Mouse (Mus musculus) embryonic facial prominence, embryonic 15.5 days (tissue): ENCODE measurements at regions not wholly inside any gene's neighbourhood (a gene's known extent, or its start where the extent isn't known, plus 50 kb on each side); places are given as distances from the start of the nearest gene placed in this dataset.
"Not testable (repeated sequence)": the region's sequence is repeated elsewhere in the genome, so short reads cannot be mapped to it uniquely, and the experiment has no call there.

Experiments used
- ATAC-seq: fragments of 200-750 bp; cut with Nextera tagmentation; 2 replicates; pipeline ENCODE4 v1.8.0; 2017; ENCODE audit warnings: low read depth, moderate TSS enrichment; ENCODE audit not compliant: insufficient number of reproducible peaks, low FRiP score, low TSS enrichment
- H3K27ac ChIP-seq: fragments of 300-500 bp; sonication (generic); replicated peaks from 2 replicates; pipeline ENCODE4 v1.5.1; 2015; ENCODE audit warnings: mild to moderate bottlenecking, inconsistent platforms
- H3K27me3 ChIP-seq: fragments of 300-500 bp; sonication (generic); 2 replicates; pipeline ENCODE4 v1.6.1; 2015; ENCODE audit warnings: inconsistent platforms
- H3K36me3 ChIP-seq: fragments of 300-500 bp; sonication (generic); 2 replicates; pipeline ENCODE4 v1.6.1; 2015; ENCODE audit warnings: mild to moderate bottlenecking, inconsistent platforms
- H3K4me1 ChIP-seq: fragments of 300-500 bp; sonication (generic); 2 replicates; pipeline ENCODE4 v1.6.1; 2015; ENCODE audit warnings: inconsistent platforms
- H3K4me2 ChIP-seq: fragments of 300-500 bp; sonication (generic); replicated peaks from 2 replicates; pipeline ENCODE4 v1.6.1; 2015; ENCODE audit warnings: mild to moderate bottlenecking, inconsistent platforms
- H3K4me3 ChIP-seq: fragments of 300-500 bp; sonication (generic); replicated peaks from 2 replicates; pipeline ENCODE4 v1.5.1; 2015; ENCODE audit warnings: mild to moderate bottlenecking, inconsistent platforms
- H3K9ac ChIP-seq: fragments of 300-500 bp; sonication (generic); 2 replicates; pipeline ENCODE4 v1.6.1; 2015; ENCODE audit warnings: inconsistent platforms
- H3K9me3 ChIP-seq: fragments of 300-500 bp; sonication (generic); replicated peaks from 2 replicates; pipeline ENCODE4 v1.6.1; 2016; ENCODE audit warnings: inconsistent platforms
- WGBS: fragments of 180-500 bp; shearing (Covaris S2); methylation state at CpG from one replicate; pipeline ENCODE4 v1.1.7; 2015; 5-methylcytosine and 5-hydroxymethylcytosine counted together

DNA sequence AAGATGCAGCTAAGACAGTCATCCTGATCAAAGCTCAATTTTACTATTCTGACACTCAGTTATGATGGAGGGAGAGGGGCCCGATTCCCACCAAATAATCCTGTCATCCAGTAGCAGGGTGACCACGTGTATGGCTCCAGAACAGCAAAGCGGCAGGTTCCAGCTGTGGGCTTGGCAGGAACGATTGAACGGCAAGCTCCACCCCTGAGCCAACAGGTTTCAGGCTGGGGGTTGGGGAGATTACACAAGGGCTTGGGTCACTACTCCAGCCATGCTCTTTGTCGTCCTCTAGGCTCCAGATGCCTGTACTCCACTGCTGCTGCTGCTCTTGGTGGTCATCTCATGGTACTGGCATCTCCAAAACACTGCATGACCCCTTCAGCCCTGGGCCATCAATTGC, 119.3 kb upstream of the Tbl1xr1 start:
- not testable (repeated sequence) for H3K27ac ChIP-seq, ATAC-seq, H3K27me3 ChIP-seq, H3K9ac ChIP-seq, H3K4me2 ChIP-seq, H3K9me3 ChIP-seq, H3K36me3 ChIP-seq, H3K4me1 ChIP-seq, H3K4me3 ChIP-seq
- 62% methylated on average over 6 of the region's 6 CpGs for WGBS

DNA sequence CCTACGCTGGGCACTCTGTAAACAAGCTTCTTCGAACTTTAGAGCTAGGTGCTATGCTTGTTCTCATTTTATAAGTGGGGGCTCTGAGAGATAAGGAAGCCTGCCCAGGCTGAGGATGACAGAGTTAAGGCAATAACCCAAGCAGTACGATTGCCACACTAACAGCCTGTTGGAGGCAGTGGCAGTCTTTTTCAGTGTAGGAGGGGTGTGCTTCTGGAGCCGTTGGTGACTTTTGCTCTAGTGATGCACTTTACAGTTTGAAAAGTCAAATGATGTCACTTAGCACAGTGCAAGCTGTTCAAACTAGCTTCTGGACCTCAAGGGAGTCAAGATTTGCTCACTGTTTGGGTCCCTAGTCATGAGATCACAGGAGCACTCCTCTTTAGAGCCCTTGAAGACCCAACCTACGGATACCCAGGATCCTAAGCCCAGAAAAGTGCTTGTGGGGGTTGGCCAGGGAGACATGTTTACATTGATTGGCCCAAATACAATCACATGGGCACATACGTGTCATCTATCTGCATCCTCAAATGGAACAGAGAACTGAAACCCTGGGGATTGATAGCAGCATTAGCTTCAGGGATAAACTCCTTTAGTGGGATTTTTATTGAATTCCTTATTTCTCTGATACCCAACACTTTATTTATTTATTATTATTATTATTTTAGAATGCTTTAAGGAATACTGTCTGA, 117.7 kb upstream of the Tbl1xr1 start:
- H3K4me2 ChIP-seq: no peak overlapping the region
- no peak overlapping the region for H3K27ac ChIP-seq
- no peak overlapping the region for H3K4me3 ChIP-seq
- 89% methylated on average over 6 of the region's 6 CpGs for WGBS
- H3K36me3 ChIP-seq: no peaks in the 10 kb centered on the region
- no peaks in the 10 kb centered on the region for H3K9me3 ChIP-seq
- H3K9ac ChIP-seq: no peak overlapping the region
- no peaks in the 10 kb centered on the region for H3K27me3 ChIP-seq
- no peak for ATAC-seq
- H3K4me1 ChIP-seq: peaks cover 14% of the 10 kb centered on the region

DNA sequence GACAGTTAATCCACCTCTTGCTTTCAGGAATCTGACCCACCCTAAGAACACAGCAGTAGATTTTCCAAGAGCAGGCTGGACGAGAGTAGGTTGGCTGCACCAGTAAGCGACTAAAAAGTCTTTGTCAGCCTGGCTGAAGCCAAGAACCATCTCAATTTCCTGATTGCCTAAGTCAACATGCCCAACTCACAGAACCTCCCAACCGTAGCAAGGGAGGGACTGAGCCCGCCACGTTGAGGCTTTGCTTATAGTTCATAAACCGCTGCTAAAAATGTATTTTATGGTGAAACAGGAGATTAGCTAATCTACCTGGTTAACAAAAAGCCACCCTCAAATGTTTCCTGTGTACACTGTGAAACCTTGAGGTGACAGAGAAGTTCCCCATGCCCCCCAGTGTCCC, 115.4 kb upstream of the Tbl1xr1 start:
- Histone ChIP-seq H3K36me3 (no peaks in the 10 kb centered on the region), H3K9me3 (no peaks in the 10 kb centered on the region), H3K4me3 (no peak overlapping the region), H3K4me2 (no peak overlapping the region), H3K9ac (no peak overlapping the region), H3K27ac (no peak overlapping the region), H3K27me3 (no peaks in the 10 kb centered on the region), H3K4me1 (peaks cover 15% of the 10 kb centered on the region)
- 70% methylated on average over 6 of the region's 6 CpGs for WGBS
- no peak for ATAC-seq

DNA sequence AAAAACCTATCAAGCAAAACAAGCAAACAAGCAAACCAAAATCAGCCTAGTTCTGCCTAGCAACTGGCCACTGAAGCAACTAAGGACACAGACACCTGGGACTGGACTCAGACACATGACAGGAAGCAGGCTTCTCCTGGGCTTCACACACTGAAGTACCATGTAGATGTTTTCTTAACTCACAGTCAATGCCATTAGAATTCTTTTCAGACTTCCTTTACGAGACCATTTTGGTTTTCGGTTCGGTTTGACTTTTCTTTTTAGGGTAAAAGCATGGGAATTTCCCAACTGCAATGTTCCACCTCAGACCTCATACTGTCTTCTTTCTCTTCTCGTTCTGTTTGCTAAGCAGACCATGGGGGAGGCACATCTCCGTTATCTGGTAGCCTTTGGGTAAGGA, 114.7 kb upstream of the Tbl1xr1 start:
- no peak for ATAC-seq
- Histone ChIP-seq H3K9me3 (no peaks in the 10 kb centered on the region), H3K9ac (no peak overlapping the region), H3K27me3 (no peaks in the 10 kb centered on the region), H3K27ac (no peak overlapping the region), H3K36me3 (no peaks in the 10 kb centered on the region), H3K4me3 (no peak overlapping the region), H3K4me2 (no peak overlapping the region), H3K4me1 (peaks cover 15% of the 10 kb centered on the region)
- 83% methylated on average over 5 of the region's 5 CpGs for WGBS

DNA sequence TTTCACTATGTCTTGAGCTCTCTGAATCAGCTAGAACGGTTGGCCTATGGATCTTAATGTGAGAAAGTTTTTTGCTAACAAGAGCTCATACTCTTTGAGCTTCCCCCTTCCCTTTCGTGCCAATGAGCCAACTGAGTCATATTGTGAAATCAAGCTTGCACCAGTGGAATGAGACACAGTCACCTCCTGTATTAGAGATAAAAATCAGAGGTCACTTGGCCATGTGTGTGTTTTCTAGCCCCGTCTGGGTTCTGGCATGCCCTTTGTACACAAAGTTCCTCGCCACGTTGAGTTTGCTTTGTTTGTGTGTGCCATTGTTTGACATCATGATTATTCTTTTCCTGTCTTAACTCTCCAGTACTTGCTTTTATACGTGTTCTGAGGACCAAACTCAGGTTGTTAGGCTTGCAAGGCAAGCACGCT, 114.1 kb upstream of the Tbl1xr1 start:
- Histone ChIP-seq H3K4me2 (no peak overlapping the region), H3K4me1 (peaks cover 15% of the 10 kb centered on the region), H3K36me3 (no peaks in the 10 kb centered on the region), H3K4me3 (no peak overlapping the region), H3K27ac (0 out of 2 replicates have a peak overlapping the region, but pooled peaks have one; percentile 7), H3K9ac (no peak overlapping the region), H3K9me3 (no peaks in the 10 kb centered on the region), H3K27me3 (no peaks in the 10 kb centered on the region)
- WGBS: 59% methylated on average over 7 of the region's 7 CpGs
- no peak for ATAC-seq

DNA sequence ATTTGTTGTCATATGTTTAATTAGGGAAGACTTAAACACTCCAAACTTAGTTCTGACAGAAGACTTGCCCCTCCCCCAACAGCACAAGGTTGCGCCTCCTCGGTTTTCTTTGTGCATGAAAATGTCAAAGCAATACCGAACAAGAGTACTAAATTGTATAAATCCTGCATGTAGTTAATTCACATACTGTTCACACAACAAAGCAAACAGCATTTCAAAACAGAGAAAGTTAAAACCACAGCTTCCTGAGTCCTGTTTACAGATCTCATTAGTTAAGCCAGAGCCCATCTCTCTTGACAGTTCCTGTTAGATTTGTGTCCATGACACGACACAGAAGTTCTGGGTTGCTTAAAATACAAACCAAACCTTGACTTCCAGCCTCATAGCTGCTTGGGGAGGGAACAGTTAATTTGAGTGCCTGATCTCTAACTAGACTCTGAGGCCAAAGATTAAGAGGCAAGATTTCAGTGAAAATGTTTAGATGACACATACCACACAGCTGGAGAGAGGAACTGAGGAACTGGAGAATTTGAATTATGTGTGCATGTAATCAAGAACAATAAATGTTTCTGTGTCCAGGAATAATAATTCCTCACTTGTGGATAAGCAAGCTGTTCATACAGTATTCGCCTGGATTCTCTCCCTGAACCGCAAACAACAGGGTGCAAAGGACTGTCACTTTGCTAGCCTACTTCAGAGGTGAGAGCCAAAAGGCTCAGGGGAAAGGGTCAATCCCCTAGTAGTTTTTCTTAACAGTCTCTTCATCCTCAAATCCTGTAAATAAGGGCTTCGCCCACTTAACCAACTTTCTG, 113.3 kb upstream of the Tbl1xr1 start:
- no peaks in the 10 kb centered on the region for H3K27me3 ChIP-seq
- 30% methylated on average over 7 of the region's 7 CpGs for WGBS
- no peak overlapping the region for H3K4me3 ChIP-seq
- no peak overlapping the region for H3K4me2 ChIP-seq
- H3K27ac ChIP-seq: peak overlapping the region; percentile 51; the same call in 1 of the 2 replicates
- no peak overlapping the region for H3K9ac ChIP-seq
- no peaks in the 10 kb centered on the region for H3K36me3 ChIP-seq
- no peak for ATAC-seq
- H3K9me3 ChIP-seq: no peaks in the 10 kb centered on the region
- H3K4me1 ChIP-seq: peaks cover 15% of the 10 kb centered on the region

DNA sequence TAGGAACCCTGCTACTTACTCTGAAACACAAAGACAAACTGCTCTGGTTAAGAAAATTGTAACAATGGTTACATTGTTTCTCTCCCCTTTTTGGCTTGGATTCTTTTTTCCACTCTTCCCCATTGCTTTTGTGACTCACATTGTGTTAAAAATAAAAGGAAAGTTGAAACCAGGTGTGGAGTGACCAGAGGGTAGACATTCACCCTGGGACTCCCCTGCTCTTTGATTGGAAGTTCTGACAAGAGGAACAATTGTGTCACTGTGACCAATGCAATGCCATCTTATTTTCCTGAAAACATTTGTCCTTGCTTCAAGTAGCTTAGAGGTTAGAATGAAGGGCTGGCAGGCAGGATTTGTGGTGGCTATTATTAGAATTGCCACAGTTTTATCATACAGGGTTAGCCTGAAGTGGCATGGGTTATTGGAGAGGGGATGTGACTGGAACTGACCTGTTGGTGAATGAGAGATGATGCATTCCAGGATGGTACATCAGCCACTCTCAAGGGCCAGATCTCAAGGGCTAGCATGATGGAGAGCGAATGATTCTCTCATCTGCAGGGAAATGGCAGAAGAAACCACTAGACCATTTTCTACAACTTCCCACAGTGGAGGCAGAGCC, 112.6 kb upstream of the Tbl1xr1 start:
- Histone ChIP-seq H3K4me2 (no peak overlapping the region), H3K27ac (peak overlapping the region; percentile 51; the same call in 1 of the 2 replicates), H3K4me3 (no peak overlapping the region), H3K4me1 (peaks cover 15% of the 10 kb centered on the region), H3K36me3 (no peaks in the 10 kb centered on the region), H3K9me3 (no peaks in the 10 kb centered on the region), H3K27me3 (no peaks in the 10 kb centered on the region), H3K9ac (no peak overlapping the region)
- ATAC-seq: no peak
- WGBS: 97% methylated on average over 1 of the region's 1 CpGs

DNA sequence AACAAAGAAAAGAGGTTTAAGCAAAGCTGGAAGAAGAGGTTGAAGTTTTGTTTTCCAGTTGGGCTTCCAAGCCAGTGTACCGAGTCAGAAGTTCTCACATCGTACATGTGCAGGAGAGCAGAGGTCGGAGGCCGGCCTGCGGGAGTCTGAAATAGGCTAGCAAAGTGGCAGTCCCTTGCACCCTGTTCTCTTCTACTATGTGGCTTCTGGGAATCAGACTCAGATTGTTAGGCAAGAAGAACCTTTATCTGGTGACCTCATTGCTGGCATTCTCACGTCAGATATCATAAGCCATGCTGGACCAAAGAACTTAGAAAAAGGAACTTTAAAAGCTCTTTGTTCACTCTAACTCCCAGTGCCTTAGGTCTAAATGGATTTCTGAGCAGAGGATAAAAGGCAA, 112.0 kb upstream of the Tbl1xr1 start:
- no peak overlapping the region for H3K27ac ChIP-seq
- H3K4me3 ChIP-seq: no peak overlapping the region
- no peaks in the 10 kb centered on the region for H3K36me3 ChIP-seq
- no peak overlapping the region for H3K4me2 ChIP-seq
- ATAC-seq: no peak
- no peaks in the 10 kb centered on the region for H3K27me3 ChIP-seq
- H3K9ac ChIP-seq: no peak overlapping the region
- H3K4me1 ChIP-seq: peaks cover 15% of the 10 kb centered on the region
- no peaks in the 10 kb centered on the region for H3K9me3 ChIP-seq
- WGBS: 89% methylated on average over 6 of the region's 6 CpGs

DNA sequence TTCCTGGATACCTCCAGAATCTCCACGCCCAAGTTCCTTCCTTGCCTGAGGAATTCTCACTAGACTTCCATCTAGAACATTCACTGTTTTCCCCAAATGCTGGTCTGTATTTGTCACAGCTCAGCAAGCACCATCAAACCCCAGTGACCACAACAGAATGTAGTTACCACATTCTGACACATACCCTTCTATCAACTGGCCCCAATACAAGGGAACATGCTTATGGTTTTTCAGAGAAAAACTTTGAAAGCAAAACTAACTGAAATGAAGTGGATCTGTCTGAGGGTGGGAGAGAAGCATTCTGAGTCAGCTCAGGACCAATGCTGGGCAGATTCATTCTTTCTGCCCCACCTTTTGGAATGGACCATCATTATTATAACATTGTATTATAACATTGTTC, 110.9 kb upstream of the Tbl1xr1 start:
- peaks cover 15% of the 10 kb centered on the region for H3K4me1 ChIP-seq
- no peaks in the 10 kb centered on the region for H3K27me3 ChIP-seq
- H3K36me3 ChIP-seq: no peaks in the 10 kb centered on the region
- H3K4me2 ChIP-seq: no peak overlapping the region
- WGBS: 84% methylated on average over 1 of the region's 1 CpGs
- H3K9me3 ChIP-seq: no peaks in the 10 kb centered on the region
- no peak overlapping the region for H3K4me3 ChIP-seq
- H3K27ac ChIP-seq: no peak overlapping the region
- no peak for ATAC-seq
- H3K9ac ChIP-seq: no peak overlapping the region

DNA sequence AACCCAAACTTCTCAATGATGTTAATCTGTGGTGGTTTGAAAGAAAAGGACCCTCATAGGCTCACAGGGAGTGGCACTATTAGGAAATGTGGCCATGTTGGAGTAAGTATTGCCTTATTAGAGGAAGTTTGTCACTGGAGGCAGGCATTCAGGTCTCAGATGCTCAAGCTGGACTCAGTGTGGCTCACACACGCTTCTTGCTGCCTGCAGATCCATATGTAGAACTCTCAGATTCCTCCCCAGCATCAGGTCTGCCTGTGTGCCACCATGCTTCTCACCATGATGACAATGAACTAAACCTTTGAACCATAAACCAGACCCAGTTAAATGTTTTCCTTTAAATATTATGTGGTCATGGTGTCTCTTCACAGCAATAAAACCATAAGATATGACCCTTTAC, 104.7 kb upstream of the Tbl1xr1 start:
- WGBS: 80% methylated on average over 1 of the region's 1 CpGs
- Histone ChIP-seq H3K27ac (no peak overlapping the region), H3K27me3 (no peaks in the 10 kb centered on the region), H3K4me1 (no peaks in the 10 kb centered on the region), H3K9ac (no peak overlapping the region), H3K36me3 (no peaks in the 10 kb centered on the region), H3K9me3 (no peaks in the 10 kb centered on the region), H3K4me2 (no peak overlapping the region), H3K4me3 (no peak overlapping the region)
- ATAC-seq: no peak

DNA sequence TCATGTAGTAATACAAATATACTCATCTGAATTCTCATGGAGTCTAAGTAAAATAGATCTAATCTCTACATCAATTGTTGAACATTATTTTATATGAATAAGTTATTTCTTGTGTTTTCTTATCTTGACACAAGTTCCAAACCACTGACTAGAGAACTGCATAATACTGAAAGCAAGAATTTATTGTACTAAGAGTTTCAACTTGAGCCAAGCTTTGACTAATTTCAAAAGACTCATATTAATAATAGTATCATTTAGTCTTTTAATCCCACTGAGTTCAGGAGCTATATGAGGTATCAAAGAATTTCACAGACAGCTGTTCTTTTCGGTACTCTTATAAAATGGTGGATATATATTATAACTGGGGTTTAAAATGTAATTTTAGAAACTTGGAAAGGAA, 103.3 kb upstream of the Tbl1xr1 start:
- no peaks in the 10 kb centered on the region for H3K27me3 ChIP-seq
- WGBS: 89% methylated on average over 1 of the region's 1 CpGs
- ATAC-seq: no peak
- H3K9me3 ChIP-seq: no peaks in the 10 kb centered on the region
- no peak overlapping the region for H3K27ac ChIP-seq
- H3K4me3 ChIP-seq: no peak overlapping the region
- no peaks in the 10 kb centered on the region for H3K36me3 ChIP-seq
- no peak overlapping the region for H3K9ac ChIP-seq
- no peak overlapping the region for H3K4me2 ChIP-seq
- no peaks in the 10 kb centered on the region for H3K4me1 ChIP-seq
